Mouse (Mus musculus) testis, adult 2 months (tissue): ENCODE data around the gene Ppp1r9a.

Experiments
- CTCF ChIP-seq: fragments of 200-500 bp; IDR thresholded peaks from 2 replicates; pipeline ENCODE4 v1.5.1; 2012; ENCODE audit warnings: low read depth, mild to moderate bottlenecking, inconsistent platforms, low read length, moderate library complexity; ENCODE audit not compliant: control insufficient read depth, insufficient read depth, insufficient replicate concordance
- POLR2A ChIP-seq: fragments of 200-500 bp; IDR thresholded peaks from 2 replicates; pipeline ENCODE4 v1.6.1; 2012; ENCODE audit warnings: low read depth, mild to moderate bottlenecking, inconsistent platforms, low read length, moderate library complexity; ENCODE audit not compliant: control insufficient read depth

DNA sequence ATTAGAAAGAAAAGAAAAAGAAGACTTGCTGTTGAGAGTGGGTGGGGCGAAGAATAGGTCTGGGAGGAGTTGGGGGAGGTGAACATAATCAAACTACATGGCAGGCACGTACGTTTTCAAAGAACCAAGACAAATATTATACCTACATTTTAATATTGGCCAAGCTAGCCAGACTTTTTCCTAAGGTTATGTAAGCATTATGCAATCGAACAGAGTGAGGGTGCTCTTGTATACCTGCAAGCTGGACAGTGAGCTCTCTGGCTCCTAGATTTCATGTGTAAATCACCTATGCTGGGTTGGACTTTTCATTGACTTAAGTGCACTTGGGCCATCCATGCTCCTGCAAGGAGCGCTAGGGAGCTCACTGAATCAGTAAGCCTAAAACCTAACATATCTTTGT is 295.9 kb downstream of the Ppp1r9a start:
- TF ChIP-seq POLR2A (no peak), CTCF (no peak)
